Mouse (Mus musculus): Measurements from ENCODE around the gene Cers1.

- TF ChIP-seq ZNF384 (IDR thresholded peaks at IDR 0.05; ENCODE audit: low read depth, low read length) (no peak), MAFK (IDR thresholded peaks at IDR 0.05; ENCODE audit: insufficient read depth, low read depth, low read length) (no peak), ZC3H11A (IDR thresholded peaks at IDR 0.05; ENCODE audit: borderline replicate concordance, low read depth, low read length) (no peak), HCFC1 (IDR thresholded peaks at IDR 0.05; ENCODE audit: borderline replicate concordance, insufficient read depth, low read length) (no peak), CHD2 (IDR thresholded peaks at IDR 0.05; ENCODE audit: low read depth, low read length) (no peak)
Observed at GRCm38 (mm10) chr8:70371951-70372350, 56.4 kb downstream of the Cers1 start.
